Mouse (Mus musculus): Measurements from ENCODE around the gene Lrp5. TPM values are rescaled to one million over a fixed set of nuclear protein-coding genes. Genes with fewer than 3 reads are reported as not detected.
A peak's percentile ranks its signal among the peaks of the same experiment; 100 is the strongest.

Lrp5 gene
- total and polyA plus RNA-seq, 3 experiments = 16.1 to 31.9 TPM; not detected in 1

- peaks cover 34% of the 10 kb centered on the region for H3K79me2 ChIP-seq (ENCODE audit: control insufficient read depth, insufficient read depth, low read length, poor library complexity)
These were observed 109.7 kb downstream of the Lrp5 start for GRCm38 (mm10) chr19:3576451-3577264.

GRCm38 (mm10) chr19:3575632-3576384 is 110.6 kb downstream of the Lrp5 start, which contains the start of gene Ppp6r3:
TSS of gene Ppp6r3 (minus strand) at chr19:3575749.
- peak; percentile 99 for DNase-seq (ENCODE audit: low read depth, low spot score)
- Histone ChIP-seq H3K27me3 (ENCODE audit: control insufficient read depth in 1 of 2, insufficient read depth in 2 of 2, low read length in 2 of 2) (no peaks in the 10 kb centered on the region), H3K4me1 (ENCODE audit: control insufficient read depth in 1 of 2, insufficient read depth in 2 of 2, low read length in 2 of 2) (peaks cover 4 to 14% of the 10 kb centered on the region in 2 experiments), H3K4me3 (ENCODE audit: control insufficient read depth in 1 of 2, insufficient read depth in 1 of 2, low read depth in 2 of 2, low read length in 2 of 2) (peak within 1 kb of the TSS; percentile 86 to 95), H3K9ac (ENCODE audit: control insufficient read depth, low read depth, low read length, poor library complexity, severe bottlenecking) (peak within 1 kb of the TSS; percentile 96), H3K36me3 (ENCODE audit: control insufficient read depth in 1 of 2, insufficient read depth in 2 of 2, low read length in 2 of 2) (peaks cover 0 to 17% of the 10 kb centered on the region in 2 experiments; a peak in 2 of 4 replicates), H3K27ac (ENCODE audit: control insufficient read depth, low read depth, low read length) (peak within 1 kb of the TSS; percentile 95), H3K9me3 (replicated peaks; ENCODE audit: insufficient read depth, low read length) (no peaks in the 10 kb centered on the region), H3K79me2 (ENCODE audit: control insufficient read depth, insufficient read depth, low read length, poor library complexity) (peaks cover 41% of the 10 kb centered on the region)
- no peak for TF ChIP-seq POLR2AphosphoS5 (IDR thresholded peaks at IDR 0.05; ENCODE audit: borderline replicate concordance, low read depth, low read length)
- peak; percentile 41; the same call in 1 of the 2 replicates for TF ChIP-seq TCF12 (IDR thresholded peaks at IDR 0.05; ENCODE audit: low read depth, low read length)
- TF ChIP-seq ELF1 (IDR thresholded peaks at IDR 0.05; ENCODE audit: low read depth, low read length) = peak; percentile 87
- TF ChIP-seq KAT2A (conservative IDR thresholded peaks at IDR 0.05; ENCODE audit: low read depth, low read length) = peak; percentile 34; the same call in 1 of the 2 replicates
- no peak for TF ChIP-seq RAD21 (IDR thresholded peaks at IDR 0.05; ENCODE audit: low read depth, low read length)
- TF ChIP-seq E2F4 (IDR thresholded peaks at IDR 0.05; ENCODE audit: borderline replicate concordance, low read depth, low read length) = no peak
- no peak for TF ChIP-seq SMC3 (IDR thresholded peaks at IDR 0.05; ENCODE audit: low read depth, low read length)
- TF ChIP-seq CTCF (IDR thresholded peaks at IDR 0.05 in 2 of 3, conservative IDR thresholded peaks at IDR 0.05 in 1 of 3; ENCODE audit: control insufficient read depth in 1 of 3, insufficient read depth in 1 of 3, low read depth in 2 of 3, low read length in 3 of 3, poor library complexity in 1 of 3, severe bottlenecking in 1 of 3) = no peak
- no peak for TF ChIP-seq GABPA (IDR thresholded peaks at IDR 0.05; ENCODE audit: low read depth, low read length)
- TF ChIP-seq GATA1 (IDR thresholded peaks at IDR 0.05; ENCODE audit: low read depth, low read length) = peak; percentile 32; the same call in 1 of the 2 replicates
- TF ChIP-seq MAX (IDR thresholded peaks at IDR 0.05; ENCODE audit: low read length) = peak; percentile 58; the same call in 1 of the 2 replicates
- no peak for TF ChIP-seq USF1 (IDR thresholded peaks at IDR 0.05; ENCODE audit: low read depth, low read length)
- TF ChIP-seq UBTF (IDR thresholded peaks at IDR 0.05; ENCODE audit: borderline replicate concordance, insufficient read depth, low read depth, low read length) = no peak
- TF ChIP-seq RCOR1 (IDR thresholded peaks at IDR 0.05; ENCODE audit: low read depth, low read length) = no peak
- no peak for TF ChIP-seq USF2 (IDR thresholded peaks at IDR 0.05; ENCODE audit: borderline replicate concordance in 1 of 2, insufficient read depth in 1 of 2, low read depth in 1 of 2, low read length in 2 of 2)
- peak; percentile 61 to 80; a peak in 2 of 4 replicates for TF ChIP-seq POLR2A (IDR thresholded peaks at IDR 0.05; ENCODE audit: control insufficient read depth in 1 of 2, insufficient read depth in 1 of 2, low read depth in 1 of 2, low read length in 2 of 2, poor library complexity in 1 of 2)
- TF ChIP-seq TAL1 (IDR thresholded peaks at IDR 0.05; ENCODE audit: low read length) = no peak; the same call in 1 of the 2 replicates
- peak; percentile 76; the same call in 1 of the 2 replicates for TF ChIP-seq SIN3A (IDR thresholded peaks at IDR 0.05; ENCODE audit: low read length)
- TF ChIP-seq MYB (IDR thresholded peaks at IDR 0.05; ENCODE audit: low read depth, low read length) = no peak
- TF ChIP-seq POLR2AphosphoS2 (IDR thresholded peaks at IDR 0.05; ENCODE audit: low read length) = peak; percentile 64; the same call in 1 of the 2 replicates
- TF ChIP-seq TBP (IDR thresholded peaks at IDR 0.05; ENCODE audit: low read depth, low read length) = peak; percentile 100
- peak; percentile 24; the same call in 1 of the 2 replicates for TF ChIP-seq MAZ (IDR thresholded peaks at IDR 0.05; ENCODE audit: low read depth, low read length)
- peak; percentile 89 for TF ChIP-seq NELFE (IDR thresholded peaks at IDR 0.05; ENCODE audit: low read depth, low read length)
- peak; percentile 78 for TF ChIP-seq CHD2 (IDR thresholded peaks at IDR 0.05; ENCODE audit: low read length)
- no peak for TF ChIP-seq CHD1 (IDR thresholded peaks at IDR 0.05; ENCODE audit: low read depth, low read length)

More at GRCm38 (mm10) chr19:3576451-3577264, 109.7 kb downstream of the Lrp5 start:
- no peaks in the 10 kb centered on the region for H3K9me3 ChIP-seq (replicated peaks; ENCODE audit: insufficient read depth, low read length)
- peak; percentile 40 for DNase-seq (ENCODE audit: low read depth, low spot score)
- H3K4me3 ChIP-seq (ENCODE audit: control insufficient read depth in 1 of 2, insufficient read depth in 1 of 2, low read depth in 2 of 2, low read length in 2 of 2) = peak overlapping the region in 1 of 2 experiments; percentile 31; a peak in 2 of 4 replicates
- H3K9ac ChIP-seq (ENCODE audit: control insufficient read depth, low read depth, low read length, poor library complexity, severe bottlenecking) = peak overlapping the region; percentile 32
- H3K36me3 ChIP-seq (ENCODE audit: control insufficient read depth in 1 of 2, insufficient read depth in 2 of 2, low read length in 2 of 2) = peaks cover 0 to 17% of the 10 kb centered on the region in 2 experiments; a peak in 2 of 4 replicates
- TF ChIP-seq GABPA (IDR thresholded peaks at IDR 0.05; ENCODE audit: low read depth, low read length) = no peak
- no peak for TF ChIP-seq ZMIZ1 (IDR thresholded peaks at IDR 0.05; ENCODE audit: low read depth, low read length)
- no peak for TF ChIP-seq MXI1 (IDR thresholded peaks at IDR 0.05; ENCODE audit: low read depth, low read length)
- no peak for TF ChIP-seq USF1 (IDR thresholded peaks at IDR 0.05; ENCODE audit: low read depth, low read length)
- TF ChIP-seq ZKSCAN1 (IDR thresholded peaks at IDR 0.05; ENCODE audit: low read depth, low read length) = no peak
- 0 out of 2 replicates have a peak, but pooled peaks have one; percentile 7 for TF ChIP-seq MYC (IDR thresholded peaks at IDR 0.05; ENCODE audit: low read depth, low read length)
- no peak for TF ChIP-seq POLR2A (IDR thresholded peaks at IDR 0.05; ENCODE audit: control insufficient read depth in 1 of 2, insufficient read depth in 1 of 2, low read depth in 1 of 2, low read length in 2 of 2, poor library complexity in 1 of 2)
- no peak for TF ChIP-seq CHD1 (IDR thresholded peaks at IDR 0.05; ENCODE audit: low read depth, low read length)
- 0 out of 2 replicates have a peak overlapping the region, but pooled peaks have one; percentile 9 for H3K27ac ChIP-seq (ENCODE audit: control insufficient read depth, low read depth, low read length)
- H3K4me1 ChIP-seq (ENCODE audit: control insufficient read depth in 1 of 2, insufficient read depth in 2 of 2, low read length in 2 of 2) = peaks cover 4 to 14% of the 10 kb centered on the region in 2 experiments
- H3K27me3 ChIP-seq (ENCODE audit: control insufficient read depth in 1 of 2, insufficient read depth in 2 of 2, low read length in 2 of 2) = no peaks in the 10 kb centered on the region

Data from MEL (cell line).